22 mouse cellular contexts compared by ENCODE assay signal in the genomic region with DNA sequence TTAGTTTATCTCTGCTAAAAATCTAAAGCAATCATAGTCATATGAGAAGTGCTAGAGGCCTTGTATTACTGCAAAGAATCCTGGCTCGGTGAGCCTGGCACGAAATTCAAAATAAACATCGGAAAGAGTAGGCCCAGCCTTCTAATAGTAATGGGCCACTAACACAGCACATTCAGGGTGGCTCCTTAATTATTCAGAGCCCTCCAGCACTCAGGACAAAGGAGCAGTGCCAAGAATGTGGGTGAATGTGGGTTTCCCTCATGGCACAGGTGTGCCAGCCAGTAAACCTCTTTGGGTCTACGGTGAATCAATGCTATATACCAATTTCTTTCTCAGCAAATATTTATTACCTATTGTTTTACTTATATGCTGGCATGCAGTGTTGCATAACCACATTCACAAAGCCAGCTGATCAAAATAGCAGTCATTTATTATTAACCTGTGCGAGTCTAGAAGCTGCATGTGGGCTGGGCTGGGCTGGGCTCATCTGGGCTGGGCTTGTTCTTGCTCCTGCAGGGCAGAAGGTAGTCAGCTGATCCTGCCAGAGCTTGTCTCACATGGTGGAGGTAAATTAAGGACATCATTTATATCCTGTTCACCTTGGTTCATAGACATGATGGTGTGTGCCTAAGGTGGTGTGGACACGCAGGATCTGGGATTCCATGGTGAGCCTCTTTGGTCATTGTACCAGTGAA. TPM values are rescaled to one million over a fixed set of nuclear protein-coding genes. Genes with fewer than 3 reads are reported as not detected.
A peak's percentile ranks its signal among the peaks of the same experiment; 100 is the strongest.
DNase-seq lines count a peak whose midpoint lies in the region; ATAC-seq lines count a peak whose summit lies in the region.
"Had no signal": no experiment of that assay in that cellular context is flagged by ENCODE, and none has a peak within 500 bp of the region (broad histone marks: within the 10 kb centered on the region; RNA-seq: fewer than 3 reads in every experiment).

No protein-coding gene starts in this region.

- peak; percentile 55; the same call in 1 of the 2 replicates for ATAC-seq in intestine, embryonic 15.5 days
- ATAC-seq: forebrain, postnatal 0 days; lung, postnatal 0 days; Patski had no signal

- H3K9me3 ChIP-seq in intestine, embryonic 15.5 days: no peaks in the 10 kb centered on the region
- H3K9me3 ChIP-seq in limb, embryonic 10.5 days (replicated peaks): no peaks in the 10 kb centered on the region
- H3K9me3 ChIP-seq: embryonic facial prominence, embryonic 15.5 days; G1E; hindbrain, embryonic 12.5 days had no signal

- WGBS in intestine, embryonic 15.5 days: 74% methylated on average over 6 of the region's 6 CpGs
- WGBS in limb, embryonic 10.5 days: 92% methylated on average over 6 of the region's 6 CpGs

- H3K4me1 ChIP-seq in intestine, embryonic 15.5 days (replicated peaks): no peaks in the 10 kb centered on the region
- no peaks in the 10 kb centered on the region for H3K4me1 ChIP-seq in limb, embryonic 10.5 days
- H3K4me1 ChIP-seq: embryonic facial prominence, embryonic 15.5 days; hindbrain, embryonic 12.5 days had no signal

- H3K36me3 ChIP-seq in intestine, embryonic 15.5 days: no peaks in the 10 kb centered on the region
- H3K36me3 ChIP-seq in limb, embryonic 10.5 days: no peaks in the 10 kb centered on the region
- H3K36me3 ChIP-seq: embryonic facial prominence, embryonic 15.5 days; G1E; hindbrain, embryonic 12.5 days had no signal

- no peak overlapping the region for H3K4me3 ChIP-seq in intestine, embryonic 15.5 days (replicated peaks)
- H3K4me3 ChIP-seq in limb, embryonic 10.5 days: no peak overlapping the region
- H3K4me3 ChIP-seq: embryonic facial prominence, embryonic 15.5 days; hindbrain, embryonic 12.5 days had no signal

- no peaks in the 10 kb centered on the region for H3K27me3 ChIP-seq in intestine, embryonic 15.5 days (replicated peaks)
- no peaks in the 10 kb centered on the region for H3K27me3 ChIP-seq in limb, embryonic 10.5 days (ENCODE audit: low read depth, poor library complexity, severe bottlenecking)
- H3K27me3 ChIP-seq: CH12.LX; embryonic facial prominence, embryonic 15.5 days; hindbrain, embryonic 12.5 days had no signal

- no peak overlapping the region for H3K27ac ChIP-seq in intestine, embryonic 15.5 days
- H3K27ac ChIP-seq in limb, embryonic 10.5 days: no peak overlapping the region
- H3K27ac ChIP-seq: embryonic facial prominence, embryonic 15.5 days; hindbrain, embryonic 12.5 days; stomach, postnatal 0 days had no signal

- peak; percentile 76 for DNase-seq in fat pad, adult 2 months (ENCODE audit: extremely low read depth, low read depth, low spot score)
- DNase-seq in kidney, adult 9 months: peak; percentile 78
- DNase-seq in kidney, postnatal 25 days: peak; percentile 58 to 87
- no peak for DNase-seq in limb, embryonic 10.5 days (ENCODE audit: low spot score)
- no peak for DNase-seq in frontal cortex, postnatal 36 days (ENCODE audit: low spot score in 2 of 2)
- DNase-seq in ovary, postnatal 10 days (ENCODE audit: low spot score): no peak
- DNase-seq: adrenal gland, postnatal 36 days; B cell, adult 2 months; cerebellum, adult 9-11 months; forebrain, postnatal 0 days; left cerebral cortex, postnatal 4 days; liver; thymus, adult 2 months had no signal

- no peak overlapping the region for H3K4me2 ChIP-seq in intestine, embryonic 15.5 days (replicated peaks)
- H3K4me2 ChIP-seq: embryonic facial prominence, embryonic 15.5 days; hindbrain, embryonic 12.5 days; midbrain, embryonic 11.5 days had no signal

- no peak overlapping the region for H3K9ac ChIP-seq in intestine, embryonic 15.5 days
- H3K9ac ChIP-seq: embryonic facial prominence, embryonic 15.5 days; forebrain, postnatal 0 days; hindbrain, embryonic 12.5 days had no signal

RNA-seq across cellular contexts. Expression of a gene that starts 30.6 kb away (rescaled TPM):
- 4.7 and 4.8 TPM in 2 replicates for polyA plus RNA-seq in intestine, embryonic 15.5 days (2015; fragmentation: Nextera tagmentation; extraction: Ambion mirVana)
- polyA plus RNA-seq in limb, embryonic 10.5 days (2016; fragmentation: Nextera tagmentation; extraction: Ambion mirVana): 2.1 and 3.4 TPM in 2 replicates

RNA-seq across cellular contexts. Expression of a gene that starts 45.5 kb away (rescaled TPM):
- 0.11 and 0.25 TPM in 2 replicates for polyA plus RNA-seq in intestine, embryonic 15.5 days (2015; fragmentation: Nextera tagmentation; extraction: Ambion mirVana)
- 0.09 TPM in 1 of 2 replicates, not detected in the other for polyA plus RNA-seq in limb, embryonic 10.5 days (2016; fragmentation: Nextera tagmentation; extraction: Ambion mirVana)
- polyA plus RNA-seq: G1E; midbrain, embryonic 11.5 days; Patski had no signal

Comparison
In these comparisons a context has a peak if more than half of its experiments do, and no peak if none do; other contexts are left out.
1. DNase-seq: peak in fat pad, adult 2 months (single experiment), kidney, adult 9 months (single experiment) and kidney, postnatal 25 days (2 of 2); none in limb, embryonic 10.5 days (single experiment), frontal cortex, postnatal 36 days (0 of 2) and ovary, postnatal 10 days (single experiment).